Mouse (Mus musculus) megakaryocyte, adult 5-6 weeks (primary cell): ENCODE data around the gene Supv3l1. TPM values are rescaled to one million over a fixed set of nuclear protein-coding genes. Genes with fewer than 3 reads are reported as not detected.

Experiments
- ATAC-seq: 2 replicates; pipeline ENCODE4 v1.8.0; 2016; ENCODE audit warnings: mild to moderate bottlenecking, inconsistent platforms; ENCODE audit not compliant: poor library complexity, severe bottlenecking
- total RNA-seq, 2 experiments: library from RNA; stranded (forward) in 1 of 2; stranded (reverse) in 1 of 2; fragments of 153-499, 151-499 nt in 1 of 2; fragments of 221-1000, 200-1000 nt in 1 of 2; gene quantifications; 2 replicates each; pipeline versions ENCODE4 v1.2.3 to v1.2.4; 2015 to 2017

Gene Supv3l1
- total RNA-seq, 2 experiments from 2014 or later: 20.5 to 20.7 TPM

DNA sequence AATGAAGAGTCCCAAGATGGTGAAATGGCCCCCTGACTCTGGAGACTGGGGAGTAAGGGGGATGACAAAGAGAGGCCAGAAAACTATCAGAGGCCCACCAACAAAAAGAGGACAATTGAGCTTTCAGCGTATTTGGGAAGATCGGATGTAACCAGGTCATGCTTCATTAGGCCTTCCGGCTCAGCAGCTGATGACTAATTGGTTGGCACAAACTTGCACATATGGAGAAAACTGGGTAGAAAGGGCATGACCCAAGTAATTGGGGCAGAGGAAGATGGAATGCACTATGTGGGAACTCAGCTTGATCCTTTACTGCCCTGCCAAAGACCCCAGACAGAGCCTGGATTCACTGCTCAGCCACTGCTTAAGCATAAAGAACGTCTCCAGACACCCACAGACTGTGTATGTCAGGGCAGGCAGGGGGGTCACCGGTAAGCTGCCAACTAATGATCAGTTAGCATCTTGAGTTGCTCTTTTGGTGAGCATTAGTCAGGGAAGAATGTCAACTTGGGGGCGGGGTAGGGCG lies 30.6 kb downstream of the Supv3l1 start:
- ATAC-seq: no peak

DNA sequence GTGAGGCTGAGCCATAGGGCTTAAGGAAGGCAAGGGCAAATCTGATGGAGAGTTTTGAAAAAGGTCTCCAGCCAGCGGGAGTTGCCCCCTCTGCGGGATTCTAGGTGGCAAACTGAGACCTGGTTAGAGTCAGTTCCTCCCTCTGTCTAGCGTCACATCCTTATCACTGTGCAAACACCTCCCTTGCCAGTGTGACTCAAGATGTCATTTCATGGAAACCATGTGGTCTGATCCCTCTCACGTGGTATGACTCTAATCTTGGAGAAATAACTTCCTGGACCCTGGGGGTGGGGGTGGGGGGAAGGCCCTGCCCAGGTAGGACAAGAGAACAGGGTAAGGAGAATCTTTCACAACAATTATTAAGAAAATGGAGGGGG lies 35.9 kb downstream of the Supv3l1 start:
- ATAC-seq: no peak

DNA sequence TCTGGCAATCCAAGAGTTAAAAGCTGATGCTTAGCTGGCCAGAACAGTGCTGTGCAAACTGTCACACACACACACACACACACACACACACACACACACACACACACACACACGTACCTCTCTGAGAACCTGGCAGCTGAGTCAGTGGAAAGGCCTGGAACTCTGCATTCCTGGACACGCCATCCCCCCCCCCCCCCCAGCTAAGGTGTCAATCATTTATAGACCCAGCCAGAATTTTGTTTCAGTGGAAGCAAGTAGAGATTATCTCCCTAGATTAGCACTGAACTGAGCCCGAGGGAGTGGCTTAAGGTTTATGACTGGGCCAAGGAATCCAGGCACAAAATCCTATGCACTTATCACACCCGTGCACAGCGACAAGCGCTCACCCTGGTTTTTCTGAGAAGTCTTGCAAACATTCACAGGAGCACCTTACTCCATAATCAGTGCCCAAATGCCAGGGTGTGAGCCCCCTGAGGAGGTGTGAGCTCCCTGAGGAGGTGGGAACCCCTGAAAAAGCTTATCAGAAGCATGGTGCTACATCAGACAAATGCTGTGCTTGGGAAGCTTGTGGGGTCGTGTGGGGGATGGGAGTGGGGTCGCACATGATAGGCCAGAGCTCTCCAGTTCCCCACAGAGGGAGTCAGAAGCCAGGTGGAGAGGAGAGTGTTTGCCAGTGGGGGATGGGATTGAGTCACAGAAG lies 36.5 kb downstream of the Supv3l1 start:
- ATAC-seq: no peak

DNA sequence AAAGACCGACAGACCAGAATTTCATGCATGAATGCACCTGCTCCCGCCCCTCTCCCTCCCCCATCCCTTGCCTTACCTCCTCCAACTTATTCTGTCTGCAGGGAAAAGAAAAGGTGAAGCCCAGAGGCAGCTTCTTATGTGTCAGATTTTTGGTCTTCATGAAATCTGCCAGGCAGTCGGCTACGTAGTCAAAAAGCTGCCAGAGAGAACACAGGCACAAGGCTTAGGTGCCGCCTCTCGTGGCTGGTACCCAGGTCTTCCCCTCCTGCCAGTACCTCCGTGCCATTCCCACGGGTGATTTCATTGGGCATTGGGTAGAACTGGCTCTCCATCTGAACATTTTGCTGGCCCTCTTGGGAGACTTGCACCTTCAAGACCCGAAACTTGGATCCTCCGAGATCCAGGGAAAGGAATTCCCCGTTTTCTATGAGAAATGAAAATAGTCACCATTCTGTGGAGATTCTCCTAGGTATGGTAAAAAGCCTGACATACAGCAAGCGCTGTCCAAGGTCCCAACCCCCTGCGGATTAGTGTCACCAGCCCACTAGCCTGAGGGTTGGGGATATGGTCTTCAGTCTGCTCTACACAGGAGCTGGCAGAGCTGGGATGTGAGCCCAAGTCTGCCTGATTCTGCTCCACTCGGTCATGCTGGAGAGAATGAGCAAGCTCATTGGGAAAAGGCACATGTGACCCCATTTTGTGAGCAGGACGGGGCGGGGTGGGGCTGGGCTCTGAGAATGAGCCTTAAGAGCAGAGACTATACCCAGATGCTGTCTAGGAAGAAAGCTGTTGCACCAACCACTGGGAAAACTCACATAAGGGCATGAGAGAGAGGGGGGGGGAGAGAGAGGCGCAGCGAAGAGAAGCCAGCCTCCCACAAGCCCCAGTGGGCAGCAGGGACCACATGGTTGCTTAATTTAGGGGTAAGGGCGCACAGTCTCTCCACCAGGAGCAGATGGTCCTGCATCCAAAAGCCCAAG lies 37.8 kb downstream of the Supv3l1 start:
- ATAC-seq: no peak

DNA sequence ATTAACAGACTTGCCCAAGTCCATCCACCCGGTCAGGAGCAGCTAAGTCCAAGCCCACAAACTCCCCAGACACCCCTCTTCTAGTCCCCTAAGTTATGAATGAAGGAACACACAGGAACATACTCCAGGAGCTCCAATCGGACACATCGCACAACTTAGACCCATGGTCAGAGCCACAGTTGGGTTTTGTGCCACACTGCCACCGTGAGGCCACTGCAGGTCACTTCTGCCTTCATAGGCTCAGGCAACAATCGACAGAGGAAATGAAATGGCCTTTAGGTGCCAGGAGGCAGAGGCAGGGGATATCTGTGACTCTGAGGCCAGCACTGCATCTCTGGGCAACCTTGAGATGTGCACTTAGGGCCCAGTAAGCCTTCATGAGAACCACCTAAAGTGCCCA lies 38.6 kb downstream of the Supv3l1 start:
- peak; percentile 92 for ATAC-seq

DNA sequence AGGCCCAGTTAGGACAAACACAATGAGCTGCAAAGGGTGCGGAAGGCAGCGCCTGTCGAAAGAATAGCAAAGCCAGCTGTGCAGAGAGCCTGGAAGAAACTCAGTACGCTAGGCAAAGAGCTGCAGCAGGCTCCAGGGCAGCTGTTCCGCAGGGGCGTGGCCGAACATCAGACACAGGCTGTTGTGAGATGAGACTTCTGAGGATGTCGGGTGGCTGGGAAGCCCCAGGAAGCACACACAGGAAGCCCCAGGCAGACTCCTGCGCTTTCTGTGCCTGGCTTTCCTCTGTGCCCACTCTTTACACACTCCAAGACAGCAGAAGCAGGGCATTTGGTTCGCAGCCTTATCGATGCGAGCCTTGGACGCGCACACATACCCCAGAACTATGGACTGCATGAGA lies 44.6 kb downstream of the Supv3l1 start:
- ATAC-seq: no peak

DNA sequence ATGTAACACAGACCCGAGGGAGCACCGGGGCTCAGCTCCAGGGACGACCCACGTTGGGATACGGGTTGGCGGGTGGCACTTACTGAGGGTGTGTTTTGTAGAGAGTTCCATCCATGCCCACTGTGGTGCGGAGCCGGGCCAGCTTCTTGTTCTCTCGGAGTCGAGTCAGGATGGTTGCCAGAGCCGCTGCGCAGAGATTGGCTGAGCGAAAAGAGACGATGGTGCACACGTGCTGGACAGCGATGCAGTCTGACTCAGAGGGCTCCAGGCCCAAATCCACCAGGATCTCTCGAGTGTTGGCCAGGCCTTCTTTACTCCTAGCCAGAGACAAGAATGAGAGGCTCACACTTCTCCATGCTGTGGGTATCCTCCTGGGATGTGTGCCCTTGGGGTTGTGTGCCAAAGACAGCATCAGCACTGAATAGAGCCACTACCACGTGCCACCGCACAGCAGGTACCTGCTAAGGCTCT lies 47.9 kb downstream of the Supv3l1 start:
- no peak for ATAC-seq

DNA sequence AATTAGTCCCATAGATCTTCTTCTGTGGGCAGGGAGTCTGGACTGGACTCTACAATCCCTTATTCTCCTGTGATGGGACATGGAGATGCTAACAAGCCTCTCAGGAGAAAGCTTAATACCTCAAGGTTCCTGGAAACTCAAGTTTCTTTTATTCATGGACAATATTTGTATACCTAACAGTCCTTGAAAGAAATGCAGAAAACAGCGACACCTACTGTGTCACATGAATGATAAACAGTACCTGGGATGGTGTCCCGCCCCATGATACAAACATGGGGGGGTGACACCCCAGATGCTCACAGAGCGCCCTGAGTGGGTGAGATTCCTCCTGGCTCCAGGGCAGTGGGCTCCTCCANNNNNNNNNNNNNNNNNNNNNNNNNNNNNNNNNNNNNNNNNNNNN lies 66.5 kb downstream of the Supv3l1 start:
- no peak for ATAC-seq

DNA sequence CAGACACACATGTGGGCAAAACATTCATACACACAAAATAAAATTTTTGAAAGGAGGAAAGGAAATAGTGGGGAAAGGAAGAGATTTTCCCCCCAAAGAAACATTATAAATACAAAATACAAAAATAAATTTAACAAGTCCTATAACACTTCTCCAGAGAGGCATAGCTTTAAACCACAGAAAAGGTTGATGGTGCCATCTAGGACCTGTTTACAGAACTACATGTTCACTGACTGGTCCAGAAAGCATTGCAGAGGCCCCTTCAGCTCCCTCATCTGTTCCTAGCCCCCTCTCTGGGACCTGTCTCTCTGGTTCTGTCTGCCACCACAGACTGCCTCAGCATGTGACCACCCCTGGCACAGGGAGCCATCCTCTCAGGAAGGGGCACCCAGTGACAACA lies 68.6 kb downstream of the Supv3l1 start:
- no peak for ATAC-seq

DNA sequence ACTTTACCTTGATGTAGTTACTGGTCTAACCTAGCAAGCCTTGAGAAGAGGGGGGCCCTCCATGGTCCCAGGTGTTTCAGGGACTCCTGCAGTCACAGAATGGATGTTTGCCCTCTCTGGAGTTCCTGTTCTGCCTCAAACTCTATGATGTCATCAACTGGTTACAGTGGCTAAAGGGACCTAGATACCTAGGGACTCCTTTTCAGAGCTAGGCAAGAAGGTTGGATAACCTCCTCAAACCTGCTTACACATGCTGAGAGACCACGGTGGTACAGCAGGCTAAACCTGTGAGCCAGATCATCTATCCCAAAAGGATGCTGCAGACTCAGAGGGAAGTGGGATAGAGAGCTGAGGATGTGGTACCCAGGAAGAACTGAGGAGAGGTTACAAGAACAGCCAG lies 69.7 kb downstream of the Supv3l1 start, which contains the start of gene Hk1:
Gene Hk1 (minus strand): TSS at position 101 of the 400 bp plus-strand sequence.
- ATAC-seq: no peak

Other genes starting within 250 kb of the Supv3l1 start
- gene Tspan15, start 218.5 kb downstream of the Supv3l1 start, total RNA-seq (2015): 0.20 and 0.80 TPM in 2 replicates
- 0.18 and 0.24 TPM in 2 replicates for gene Tspan15, start 218.5 kb downstream of the Supv3l1 start, total RNA-seq (2017)
- not detected in 2 replicates for gene Tacr2, start 197.3 kb downstream of the Supv3l1 start, total RNA-seq (2015)
- not detected in 2 replicates for gene Tacr2, start 197.3 kb downstream of the Supv3l1 start, total RNA-seq (2017)
- 17.9 and 18.8 TPM in 2 replicates for gene Hk1, start 69.8 kb downstream of the Supv3l1 start, total RNA-seq (2015)
- 39.7 and 49.7 TPM in 2 replicates for gene Hk1, start 69.8 kb downstream of the Supv3l1 start, total RNA-seq (2017)
- not detected in 2 replicates for gene Hkdc1, start 27.2 kb downstream of the Supv3l1 start, total RNA-seq (2015)
- gene Hkdc1, start 27.2 kb downstream of the Supv3l1 start, total RNA-seq (2017): not detected in 2 replicates
- not detected in 2 replicates for gene 4930507D05Rik, start 249 bp downstream of the Supv3l1 start, total RNA-seq (2015)
- gene 4930507D05Rik, start 249 bp downstream of the Supv3l1 start, total RNA-seq (2017): 0.69 TPM in 1 of 2 replicates, not detected in the other
- 101 and 124 TPM in 2 replicates for gene Vps26a, start 37.1 kb upstream of the Supv3l1 start, total RNA-seq (2015)
- gene Vps26a, start 37.1 kb upstream of the Supv3l1 start, total RNA-seq (2017): 124 and 146 TPM in 2 replicates
- 646 and 668 TPM in 2 replicates for gene Srgn, start 77.7 kb upstream of the Supv3l1 start, total RNA-seq (2015)
- gene Srgn, start 77.7 kb upstream of the Supv3l1 start, total RNA-seq (2017): 492 and 500 TPM in 2 replicates
- 23.3 and 23.6 TPM in 2 replicates for gene Kif1bp, start 128.7 kb upstream of the Supv3l1 start, total RNA-seq (2015)
- 18.1 and 19.9 TPM in 2 replicates for gene Kif1bp, start 128.7 kb upstream of the Supv3l1 start, total RNA-seq (2017)
- gene Ddx21, start 152.5 kb upstream of the Supv3l1 start, total RNA-seq (2015): 36.2 and 38.4 TPM in 2 replicates
- 59.8 and 61.7 TPM in 2 replicates for gene Ddx21, start 152.5 kb upstream of the Supv3l1 start, total RNA-seq (2017)
- gene Ddx50, start 201.5 kb upstream of the Supv3l1 start, total RNA-seq (2015): 62.9 and 70.3 TPM in 2 replicates
- 54.4 and 58.3 TPM in 2 replicates for gene Ddx50, start 201.5 kb upstream of the Supv3l1 start, total RNA-seq (2017)